Mouse (Mus musculus) kidney, adult 11 months (tissue): Measurements from ENCODE around the gene Mxra7.
"Not testable (repeated sequence)": the region's sequence is repeated elsewhere in the genome, so short reads cannot be mapped to it uniquely, and the experiment has no call there.

Experiments used
- DNase-seq: peaks from one replicate; pipeline ENCODE4 v3.0.0; 2022

Mxra7 gene

GRCm38 (mm10) chr11:116827534-116828165 is at the start of gene Mxra7:
Gene Mxra7 (minus strand): TSS chr11:116828046.
- peak; percentile 63 for DNase-seq

- no peak for DNase-seq
These were observed 46.1 kb upstream of the Mxra7 start for GRCm38 (mm10) chr11:116873987-116874386.

GRCm38 (mm10) chr11:116871538-116871937 is 43.7 kb upstream of the Mxra7 start:
- DNase-seq, result no peak

- DNase-seq, result no peak
These were observed 41.8 kb upstream of the Mxra7 start for GRCm38 (mm10) chr11:116869641-116870040.

GRCm38 (mm10) chr11:116869223-116869622 is 41.4 kb upstream of the Mxra7 start:
- no peak for DNase-seq

- DNase-seq, result peak; percentile 59
These were observed 40.3 kb upstream of the Mxra7 start for GRCm38 (mm10) chr11:116868129-116868528.

GRCm38 (mm10) chr11:116865945-116866585 is 38.2 kb upstream of the Mxra7 start:
- DNase-seq, result peak; percentile 62

- DNase-seq, result no peak
These were observed 36.6 kb upstream of the Mxra7 start for GRCm38 (mm10) chr11:116864444-116864843.

GRCm38 (mm10) chr11:116857183-116857850 is 29.5 kb upstream of the Mxra7 start:
- DNase-seq, result no peak

GRCm38 (mm10) chr11:116854279-116854678 is 26.4 kb upstream of the Mxra7 start:
- no peak for DNase-seq

GRCm38 (mm10) chr11:116853512-116853928 is 25.7 kb upstream of the Mxra7 start:
- DNase-seq, result peak; percentile 97

GRCm38 (mm10) chr11:116852891-116853511 is 25.2 kb upstream of the Mxra7 start, which contains the start of gene Srsf2:
Gene Srsf2 (minus strand): TSS chr11:116853094.
- peak; percentile 94 for DNase-seq

GRCm38 (mm10) chr11:116852291-116852890 is 24.5 kb upstream of the Mxra7 start, which contains the start of gene Mfsd11:
Gene Mfsd11 (plus strand): TSS chr11:116852440.
- peak; percentile 77 for DNase-seq

- DNase-seq, result peak; percentile 73
These were observed 23.9 kb upstream of the Mxra7 start for GRCm38 (mm10) chr11:116851576-116852290.

GRCm38 (mm10) chr11:116850833-116851477 is 23.1 kb upstream of the Mxra7 start:
- DNase-seq, result no peak

- no peak for DNase-seq
These were observed 22.2 kb upstream of the Mxra7 start for GRCm38 (mm10) chr11:116850085-116850484.

- no peak for DNase-seq
These were observed 21.7 kb upstream of the Mxra7 start for GRCm38 (mm10) chr11:116849587-116849986.

GRCm38 (mm10) chr11:116848877-116849178 is 21.0 kb upstream of the Mxra7 start:
- DNase-seq, result not testable (repeated sequence)

- no peak for DNase-seq
These were observed 20.4 kb upstream of the Mxra7 start for GRCm38 (mm10) chr11:116848086-116848876.

- no peak for DNase-seq
These were observed 19.6 kb upstream of the Mxra7 start for GRCm38 (mm10) chr11:116847187-116848085.
